Mouse (Mus musculus): ENCODE results near the gene Ost4.

- TF ChIP-seq CTCF (IDR thresholded peaks at IDR 0.05; ENCODE audit: low read depth), result peak; percentile 44
- TF ChIP-seq EP300 (IDR thresholded peaks at IDR 0.05; ENCODE audit: low read depth), result no peak
These were observed 43.7 kb downstream of the Ost4 start for GRCm38 (mm10) chr5:30863852-30864251.
